Mouse (Mus musculus): ENCODE data around the gene Rcbtb2. TPM values are rescaled to one million over a fixed set of nuclear protein-coding genes. Genes with fewer than 3 reads are reported as not detected.
A peak's percentile ranks its signal among the peaks of the same experiment; 100 is the strongest.

The Rcbtb2 gene
- total and polyA plus RNA-seq, 2 experiments from 2014 or later = 48.9 to 63.9 TPM

GRCm38 (mm10) chr14:73199058-73199457, 76.2 kb downstream of the Rcbtb2 start:
- DNase-seq = no peak
- H3K9me3 ChIP-seq (ENCODE audit: low read length) = no peaks in the 10 kb centered on the region

GRCm38 (mm10) chr14:73201447-73201846, 78.6 kb downstream of the Rcbtb2 start:
- TF ChIP-seq CTCF (IDR thresholded peaks at IDR 0.05; ENCODE audit: low read depth) = no peak
- no peak overlapping the region for H3K4me3 ChIP-seq (ENCODE audit: low read depth, low read length)
- DNase-seq (no peak), ATAC-seq (no peak)
- peaks cover 16% of the 10 kb centered on the region for H3K36me3 ChIP-seq (ENCODE audit: insufficient read depth)
- no peak overlapping the region for H3K27ac ChIP-seq (ENCODE audit: low read depth, low read length)
- H3K4me1 ChIP-seq (ENCODE audit: insufficient read depth) = no peaks in the 10 kb centered on the region
- no peaks in the 10 kb centered on the region for H3K9me3 ChIP-seq (ENCODE audit: low read length)
- no peaks in the 10 kb centered on the region for H3K27me3 ChIP-seq (ENCODE audit: insufficient read depth, low read length)
- H3K4me2 ChIP-seq (ENCODE audit: low read depth) = no peak overlapping the region
- WGBS = 87% methylated on average over 3 of the region's 3 CpGs
- H3K9ac ChIP-seq = no peak overlapping the region

More at GRCm38 (mm10) chr14:73199058-73199457, 76.2 kb downstream of the Rcbtb2 start:
- Histone ChIP-seq H3K36me3 (ENCODE audit: insufficient read depth) (peaks cover 22% of the 10 kb centered on the region), H3K27ac (ENCODE audit: low read depth, low read length) (no peak overlapping the region), H3K4me2 (ENCODE audit: low read depth) (no peak overlapping the region), H3K9ac (no peak overlapping the region), H3K4me3 (ENCODE audit: low read depth, low read length) (no peak overlapping the region), H3K4me1 (ENCODE audit: insufficient read depth) (no peaks in the 10 kb centered on the region), H3K27me3 (ENCODE audit: insufficient read depth, low read length) (no peaks in the 10 kb centered on the region)
- WGBS = 47% methylated on average over 5 of the region's 5 CpGs
- peak; percentile 32; the same call in 1 of the 2 replicates for ATAC-seq
- TF ChIP-seq CTCF (IDR thresholded peaks at IDR 0.05; ENCODE audit: low read depth) = no peak

- Histone ChIP-seq H3K9ac (no peak overlapping the region), H3K9me3 (ENCODE audit: low read length) (no peaks in the 10 kb centered on the region), H3K27ac (ENCODE audit: low read depth, low read length) (no peak overlapping the region), H3K27me3 (ENCODE audit: insufficient read depth, low read length) (no peaks in the 10 kb centered on the region), H3K36me3 (ENCODE audit: insufficient read depth) (no peaks in the 10 kb centered on the region; the same call in 1 of the 2 replicates), H3K4me3 (ENCODE audit: low read depth, low read length) (no peak overlapping the region), H3K4me2 (ENCODE audit: low read depth) (no peak overlapping the region), H3K4me1 (ENCODE audit: insufficient read depth) (no peaks in the 10 kb centered on the region)
- WGBS = 86% methylated on average over 3 of the region's 3 CpGs
- ATAC-seq = no peak
- DNase-seq = no peak
- no peak for TF ChIP-seq CTCF (IDR thresholded peaks at IDR 0.05; ENCODE audit: low read depth)
These were observed 81.2 kb downstream of the Rcbtb2 start for GRCm38 (mm10) chr14:73204016-73204415.

GRCm38 (mm10) chr14:73209262-73209661, 86.4 kb downstream of the Rcbtb2 start:
- no peak for TF ChIP-seq CTCF (IDR thresholded peaks at IDR 0.05; ENCODE audit: low read depth)
- Histone ChIP-seq H3K4me1 (ENCODE audit: insufficient read depth) (no peaks in the 10 kb centered on the region), H3K9me3 (ENCODE audit: low read length) (no peaks in the 10 kb centered on the region), H3K4me2 (ENCODE audit: low read depth) (no peak overlapping the region), H3K4me3 (ENCODE audit: low read depth, low read length) (no peak overlapping the region), H3K9ac (no peak overlapping the region), H3K27me3 (ENCODE audit: insufficient read depth, low read length) (no peaks in the 10 kb centered on the region), H3K27ac (ENCODE audit: low read depth, low read length) (no peak overlapping the region), H3K36me3 (ENCODE audit: insufficient read depth) (peaks cover 10% of the 10 kb centered on the region)
- DNase-seq = no peak
- no peak for ATAC-seq

GRCm38 (mm10) chr14:73210196-73210595, 87.4 kb downstream of the Rcbtb2 start:
- no peaks in the 10 kb centered on the region for H3K4me1 ChIP-seq (ENCODE audit: insufficient read depth)
- TF ChIP-seq CTCF (IDR thresholded peaks at IDR 0.05; ENCODE audit: low read depth) = no peak

GRCm38 (mm10) chr14:73211477-73211876, 88.6 kb downstream of the Rcbtb2 start:
- no peaks in the 10 kb centered on the region for H3K4me1 ChIP-seq (ENCODE audit: insufficient read depth)
- H3K4me2 ChIP-seq (ENCODE audit: low read depth) = no peak overlapping the region
- H3K4me3 ChIP-seq (ENCODE audit: low read depth, low read length) = no peak overlapping the region
- DNase-seq = no peak
- H3K9me3 ChIP-seq (ENCODE audit: low read length) = no peaks in the 10 kb centered on the region
- no peak overlapping the region for H3K9ac ChIP-seq
- H3K27me3 ChIP-seq (ENCODE audit: insufficient read depth, low read length) = no peaks in the 10 kb centered on the region
- no peak for TF ChIP-seq CTCF (IDR thresholded peaks at IDR 0.05; ENCODE audit: low read depth)
- no peak for ATAC-seq
- H3K36me3 ChIP-seq (ENCODE audit: insufficient read depth) = peaks cover 13% of the 10 kb centered on the region
- 86% methylated on average over 5 of the region's 5 CpGs for WGBS
- H3K27ac ChIP-seq (ENCODE audit: low read depth, low read length) = no peak overlapping the region

More at GRCm38 (mm10) chr14:73210196-73210595, 87.4 kb downstream of the Rcbtb2 start:
- Histone ChIP-seq H3K27me3 (ENCODE audit: insufficient read depth, low read length) (no peaks in the 10 kb centered on the region), H3K9me3 (ENCODE audit: low read length) (no peaks in the 10 kb centered on the region), H3K4me2 (ENCODE audit: low read depth) (no peak overlapping the region), H3K9ac (no peak overlapping the region), H3K36me3 (ENCODE audit: insufficient read depth) (peaks cover 13% of the 10 kb centered on the region), H3K4me3 (ENCODE audit: low read depth, low read length) (no peak overlapping the region), H3K27ac (ENCODE audit: low read depth, low read length) (no peak overlapping the region)
- DNase-seq = no peak
- WGBS = 96% methylated on average over 8 of the region's 8 CpGs
- ATAC-seq = no peak

GRCm38 (mm10) chr14:73217062-73217461, 94.2 kb downstream of the Rcbtb2 start:
- Histone ChIP-seq H3K9me3 (ENCODE audit: low read length) (no peaks in the 10 kb centered on the region), H3K4me3 (ENCODE audit: low read depth, low read length) (no peak overlapping the region), H3K27me3 (ENCODE audit: insufficient read depth, low read length) (no peaks in the 10 kb centered on the region), H3K4me2 (ENCODE audit: low read depth) (no peak overlapping the region), H3K4me1 (ENCODE audit: insufficient read depth) (no peaks in the 10 kb centered on the region), H3K9ac (no peak overlapping the region), H3K27ac (ENCODE audit: low read depth, low read length) (no peak overlapping the region), H3K36me3 (ENCODE audit: insufficient read depth) (peaks cover 4% of the 10 kb centered on the region; the same call in 1 of the 2 replicates)
- DNase-seq = peak; percentile 35
- ATAC-seq = peak; percentile 66; the same call in 1 of the 2 replicates
- no peak for TF ChIP-seq CTCF (IDR thresholded peaks at IDR 0.05; ENCODE audit: low read depth)
- WGBS = 76% methylated on average over 1 of the region's 1 CpGs
